Mouse (Mus musculus) megakaryocyte, embryonic 14.5 days (primary cell): Measurements from ENCODE around the gene Kctd2.

Experiments used
- FLI1 ChIP-seq: IDR thresholded peaks from 2 replicates; pipeline ENCODE4 v1.6.1; 2012; ENCODE audit warnings: low read length, inconsistent platforms, mixed read lengths
- GATA1 ChIP-seq: IDR thresholded peaks from 3 replicates; pipeline ENCODE4 v1.6.1; 2012; ENCODE audit warnings: mixed read lengths, low read length, inconsistent platforms, borderline replicate concordance

- TF ChIP-seq FLI1 (no peak), GATA1 (no peak)
Measured at GRCm38 (mm10) chr11:115400126-115400525, 19.8 kb upstream of the Kctd2 start.
